Mouse (Mus musculus) midbrain, embryonic 14.5 days (tissue): ENCODE data around the gene Crtc2. TPM values are rescaled to one million over a fixed set of nuclear protein-coding genes. Genes with fewer than 3 reads are reported as not detected.

Source experiments
- ATAC-seq: fragments of 200-750 bp; cut with Nextera tagmentation; 2 replicates; pipeline ENCODE4 v1.8.0; 2017; ENCODE audit warnings: moderate number of reproducible peaks, moderate library complexity; ENCODE audit not compliant: low FRiP score, low TSS enrichment
- DNase-seq: peaks from one replicate; pipeline ENCODE4 v3.0.0-alpha.2; 2015
- H3K27ac ChIP-seq: fragments of 300-500 bp; sonication (generic); replicated peaks from 2 replicates; pipeline ENCODE4 v1.5.1; 2014; ENCODE audit warnings: mild to moderate bottlenecking, low read depth, low read length, moderate library complexity
- H3K27me3 ChIP-seq: fragments of 300-500 bp; sonication (generic); 2 replicates; pipeline ENCODE4 v1.6.1; 2014; ENCODE audit warnings: low read length, control low read depth, mixed read lengths; ENCODE audit not compliant: control insufficient read depth, insufficient read depth
- H3K36me3 ChIP-seq: fragments of 300-500 bp; sonication (generic); 2 replicates; pipeline ENCODE4 v1.6.1; 2014; ENCODE audit warnings: low read length, control low read depth; ENCODE audit not compliant: control insufficient read depth, insufficient read depth
- H3K4me1 ChIP-seq: fragments of 300-500 bp; sonication (generic); 2 replicates; pipeline ENCODE4 v1.6.1; 2014; ENCODE audit warnings: mild to moderate bottlenecking, antibody characterized with exemption, low read length, control low read depth; ENCODE audit not compliant: control insufficient read depth, insufficient read depth
- H3K4me2 ChIP-seq: fragments of 300-500 bp; sonication (generic); 2 replicates; pipeline ENCODE4 v1.6.1; 2014; ENCODE audit warnings: mild to moderate bottlenecking, low read length, moderate library complexity
- H3K4me3 ChIP-seq: fragments of 300-500 bp; sonication (generic); replicated peaks from 2 replicates; pipeline ENCODE4 v1.5.1; 2014; ENCODE audit warnings: low read depth, low read length
- H3K9ac ChIP-seq: fragments of 300-500 bp; sonication (generic); replicated peaks from 2 replicates; pipeline ENCODE4 v1.6.1; 2014; ENCODE audit warnings: mild to moderate bottlenecking, low read length, moderate library complexity
- H3K9me3 ChIP-seq: fragments of 300-500 bp; sonication (generic); 2 replicates; pipeline ENCODE4 v1.6.1; 2016; ENCODE audit warnings: low read length, control low read depth, mixed read lengths; ENCODE audit not compliant: control insufficient read depth
- WGBS: fragments of 180-500 bp; shearing (Covaris S2); extraction: QIAGEN DNeasy Blood & Tissue Kit; methylation state at CpG from one replicate; pipeline ENCODE4 v1.1.7; 2014; 5-methylcytosine and 5-hydroxymethylcytosine counted together
- microRNA-seq: library from miRNA; unstranded; fragments of <30 nt; microRNA quantifications from one replicate; pipeline ENCODE4, GENCODE M21; 2016
- polyA plus RNA-seq: library from polyadenylated mRNA; unstranded; fragments of >200 nt; fragmentation: Nextera tagmentation; extraction: Ambion mirVana; gene quantifications from 2 replicates; pipeline ENCODE4 v1.2.1, GENCODE M21; 2014

Crtc2 gene
- polyA plus RNA-seq, 1 experiment from 2014 or later = 11.4 TPM

DNA sequence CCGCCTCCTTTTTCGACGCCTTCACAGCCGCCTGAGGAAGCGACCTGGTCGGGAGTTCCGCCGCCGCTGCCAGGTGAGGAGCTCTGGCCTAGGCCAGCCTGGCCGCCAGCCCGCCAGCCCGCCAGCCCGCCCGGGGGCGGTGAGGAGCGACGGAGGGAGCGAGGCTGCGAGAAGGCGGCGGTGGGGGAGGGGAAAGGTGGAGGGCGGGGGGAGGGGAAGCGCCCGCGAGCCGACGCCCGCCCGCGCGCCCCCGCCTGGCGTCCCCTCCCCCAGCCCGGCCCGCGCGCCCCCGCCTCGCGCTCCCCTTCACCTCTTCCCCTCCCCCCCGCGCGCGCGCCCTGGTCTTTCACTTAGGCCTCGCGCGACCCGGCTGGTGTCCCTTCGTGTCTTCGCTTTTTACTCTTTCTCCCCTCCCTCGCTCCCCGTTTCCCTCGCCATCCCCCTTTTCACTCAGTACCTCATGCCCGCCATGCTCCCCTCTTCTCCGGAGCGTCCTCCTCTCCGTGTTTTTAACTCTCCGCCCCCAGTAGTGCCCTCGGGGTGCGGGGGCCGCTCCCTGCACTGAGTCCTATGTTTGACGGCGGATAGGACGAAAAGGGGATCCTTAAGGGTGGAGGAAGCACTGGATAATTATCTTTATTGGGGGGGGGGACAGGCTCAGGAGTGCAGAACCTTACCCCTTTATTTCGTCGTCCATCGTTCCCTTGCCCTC lies 39.5 kb downstream of the Crtc2 start:
- under 1% methylated on average over 37 of the region's 68 CpGs for WGBS
- Histone ChIP-seq H3K27me3 (no peaks in the 10 kb centered on the region), H3K27ac (peak overlapping the region; percentile 97), H3K4me2 (peak overlapping the region; percentile 77), H3K36me3 (no peaks in the 10 kb centered on the region), H3K9ac (peak overlapping the region; percentile 87), H3K4me3 (peak overlapping the region; percentile 91), H3K4me1 (peaks cover 19% of the 10 kb centered on the region), H3K9me3 (no peaks in the 10 kb centered on the region)
- DNase-seq (peak; percentile 89), ATAC-seq (peak; percentile 56)

GRCm38 (mm10) chr3:90294064-90294440 lies 40.1 kb downstream of the Crtc2 start:
- under 1% methylated on average over 11 of the region's 11 CpGs for WGBS
- Histone ChIP-seq H3K36me3 (no peaks in the 10 kb centered on the region), H3K27ac (peak overlapping the region; percentile 97; the same call in 1 of the 2 replicates), H3K9ac (peak overlapping the region; percentile 87), H3K4me1 (peaks cover 19% of the 10 kb centered on the region), H3K9me3 (no peaks in the 10 kb centered on the region), H3K4me3 (peak overlapping the region; percentile 91), H3K4me2 (peak overlapping the region; percentile 77), H3K27me3 (no peaks in the 10 kb centered on the region)
- ATAC-seq (no peak), DNase-seq (peak; percentile 37)

DNA sequence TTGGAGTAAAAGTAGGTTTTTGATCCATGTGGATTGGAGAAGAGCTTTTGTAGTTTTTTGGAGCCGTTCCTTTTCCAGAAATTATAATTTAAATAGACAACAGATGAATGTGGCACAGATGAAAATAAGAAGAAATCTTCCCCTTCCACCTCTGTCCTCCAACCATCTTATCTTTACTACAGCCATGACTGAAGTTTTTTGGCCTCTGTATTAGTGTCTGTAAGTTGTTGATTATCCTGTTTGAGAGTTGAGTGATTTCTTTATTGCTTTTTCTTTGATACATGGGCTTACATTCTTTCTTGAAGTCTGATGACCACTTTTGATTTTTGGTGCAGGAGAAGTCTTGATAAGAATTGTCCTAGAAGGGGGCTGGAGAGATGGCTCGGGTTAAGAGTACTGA lies 40.7 kb downstream of the Crtc2 start:
- no peaks in the 10 kb centered on the region for H3K9me3 ChIP-seq
- H3K27ac ChIP-seq = no peak overlapping the region
- H3K4me2 ChIP-seq = peak overlapping the region; percentile 77
- ATAC-seq = no peak
- peaks cover 19% of the 10 kb centered on the region for H3K4me1 ChIP-seq
- peak overlapping the region; percentile 91 for H3K4me3 ChIP-seq
- H3K9ac ChIP-seq = peak overlapping the region; percentile 87
- no peaks in the 10 kb centered on the region for H3K36me3 ChIP-seq
- no peak for DNase-seq
- H3K27me3 ChIP-seq = no peaks in the 10 kb centered on the region
- 77% methylated on average over 2 of the region's 2 CpGs for WGBS

DNA sequence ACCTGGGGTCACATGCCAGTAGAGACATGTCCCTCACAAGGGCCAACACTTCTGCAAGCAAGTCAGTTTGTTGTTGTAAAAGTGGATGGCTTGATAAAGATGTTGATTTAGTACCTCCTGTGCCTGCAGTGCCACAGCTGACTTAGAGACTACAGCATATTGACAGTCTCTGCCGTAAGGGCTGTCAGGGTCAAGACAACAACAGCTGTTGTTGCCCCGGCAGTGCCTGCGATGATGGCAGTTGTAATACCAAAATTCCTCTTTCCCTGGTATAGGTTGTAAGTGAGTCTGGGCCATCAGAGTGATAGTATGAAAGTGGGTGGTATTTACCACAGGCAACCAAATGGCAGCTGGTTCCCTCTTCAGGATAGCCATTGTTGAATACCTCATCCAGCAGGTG lies 51.8 kb downstream of the Crtc2 start:
- Histone ChIP-seq H3K9ac (no peak overlapping the region), H3K4me1 (no peaks in the 10 kb centered on the region), H3K27me3 (no peaks in the 10 kb centered on the region), H3K9me3 (no peaks in the 10 kb centered on the region), H3K36me3 (no peaks in the 10 kb centered on the region), H3K27ac (no peak overlapping the region), H3K4me3 (no peak overlapping the region), H3K4me2 (no peak overlapping the region)
- ATAC-seq (no peak), DNase-seq (no peak)
- 87% methylated on average over 3 of the region's 3 CpGs for WGBS

DNA sequence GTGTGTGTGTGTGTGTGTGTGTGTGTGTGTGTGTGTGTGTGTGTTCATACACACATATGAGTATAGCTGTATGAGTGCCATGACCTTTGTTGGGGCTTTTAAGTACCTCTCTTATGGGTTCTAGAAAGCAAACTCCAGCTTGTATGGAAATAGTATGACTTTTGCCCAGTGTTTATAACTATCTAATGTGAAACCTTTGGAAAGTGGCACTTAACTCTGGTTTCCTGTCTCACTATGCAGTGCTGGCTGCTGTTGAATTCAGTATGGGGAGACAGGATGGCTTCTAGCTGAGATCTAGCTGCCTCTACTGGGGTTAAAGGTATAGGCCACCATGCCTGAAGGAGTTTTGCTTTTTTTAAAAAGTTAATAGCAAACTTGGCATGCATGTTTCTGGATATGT lies 55.6 kb downstream of the Crtc2 start:
- H3K4me1 ChIP-seq = no peaks in the 10 kb centered on the region
- no peak overlapping the region for H3K27ac ChIP-seq
- ATAC-seq = no peak
- H3K9me3 ChIP-seq = no peaks in the 10 kb centered on the region
- no peak for DNase-seq
- no peak overlapping the region for H3K4me3 ChIP-seq
- H3K27me3 ChIP-seq = no peaks in the 10 kb centered on the region
- H3K36me3 ChIP-seq = no peaks in the 10 kb centered on the region
- no peak overlapping the region for H3K9ac ChIP-seq
- no peak overlapping the region for H3K4me2 ChIP-seq

GRCm38 (mm10) chr3:90313367-90313766 lies 59.4 kb downstream of the Crtc2 start:
- Histone ChIP-seq H3K27me3 (no peaks in the 10 kb centered on the region), H3K9ac (no peak overlapping the region), H3K9me3 (no peaks in the 10 kb centered on the region), H3K4me1 (no peaks in the 10 kb centered on the region), H3K4me2 (no peak overlapping the region), H3K36me3 (no peaks in the 10 kb centered on the region), H3K4me3 (no peak overlapping the region), H3K27ac (no peak overlapping the region)
- DNase-seq (peak; percentile 12), ATAC-seq (no peak)

Small RNAs within 50 kb of the gene (microRNA-seq; reads per million reads assigned to microRNA genes)
- gene Mir7012 = not detected

Other genes with a start within 250 kb of the Crtc2 start
- gene 4933434E20Rik, start 202.5 kb upstream of the Crtc2 start, polyA plus RNA-seq = 229 and 241 TPM in 2 replicates
- gene Ubap2l, start 201.5 kb upstream of the Crtc2 start, polyA plus RNA-seq = 126 and 174 TPM in 2 replicates
- 333 and 357 TPM in 2 replicates for gene Tpm3, start 181.5 kb upstream of the Crtc2 start, polyA plus RNA-seq
- 0.18 and 0.61 TPM in 2 replicates for gene Nup210l, start 150.0 kb upstream of the Crtc2 start, polyA plus RNA-seq
- 1,026 and 1,236 TPM in 2 replicates for gene Rps27, start 40.5 kb upstream of the Crtc2 start, polyA plus RNA-seq
- 10.7 and 11.7 TPM in 2 replicates for gene Rab13, start 40.5 kb upstream of the Crtc2 start, polyA plus RNA-seq
- gene Jtb, start 22.6 kb upstream of the Crtc2 start, polyA plus RNA-seq = 102 and 114 TPM in 2 replicates
- gene Creb3l4, start 10.7 kb upstream of the Crtc2 start, polyA plus RNA-seq = 2.1 and 2.7 TPM in 2 replicates
- gene Slc39a1, start 6.0 kb upstream of the Crtc2 start, polyA plus RNA-seq = 44.0 and 46.6 TPM in 2 replicates
- 7.3 and 7.6 TPM in 2 replicates for gene Dennd4b, start 11.0 kb downstream of the Crtc2 start, polyA plus RNA-seq
- 16.0 and 22.9 TPM in 2 replicates for gene Gatad2b, start 39.0 kb downstream of the Crtc2 start, polyA plus RNA-seq
- 23.6 and 25.0 TPM in 2 replicates for gene Slc27a3, start 135.8 kb downstream of the Crtc2 start, polyA plus RNA-seq
- gene Ints3, start 179.5 kb downstream of the Crtc2 start, polyA plus RNA-seq = 32.3 and 35.0 TPM in 2 replicates
- 0.65 and 2.3 TPM in 2 replicates for gene Npr1, start 211.7 kb downstream of the Crtc2 start, polyA plus RNA-seq
- gene Ilf2, start 222.0 kb downstream of the Crtc2 start, polyA plus RNA-seq = 271 and 282 TPM in 2 replicates
- gene Snapin, start 236.9 kb downstream of the Crtc2 start, polyA plus RNA-seq = 89.7 and 92.8 TPM in 2 replicates